In genomic region chr9:28440192-28440795, GRCm38 (mm10) we compare ENCODE assay signal across 14 mouse cellular contexts.
DNase-seq lines count a peak whose midpoint lies in the region; ATAC-seq lines count a peak whose summit lies in the region.
"Had no signal": no experiment of that assay in that cellular context is flagged by ENCODE, and none has a peak within 500 bp of the region (broad histone marks: within the 10 kb centered on the region; RNA-seq: fewer than 3 reads in every experiment).

No protein-coding gene starts in this region.

- no peak overlapping the region for H3K4me3 ChIP-seq in forebrain, embryonic 15.5 days
- H3K4me3 ChIP-seq: liver, embryonic 12.5 days had no signal

- H3K27me3 ChIP-seq in forebrain, embryonic 15.5 days: no peaks in the 10 kb centered on the region
- H3K27me3 ChIP-seq: liver, embryonic 12.5 days had no signal

- peak; percentile 56 for ATAC-seq in forebrain, embryonic 15.5 days (replicated peaks)
- ATAC-seq: intestine, postnatal 0 days; liver, embryonic 12.5 days had no signal

- H3K4me1 ChIP-seq in forebrain, embryonic 15.5 days: peaks cover 32% of the 10 kb centered on the region
- H3K4me1 ChIP-seq: liver, embryonic 12.5 days had no signal

- H3K4me2 ChIP-seq in forebrain, embryonic 15.5 days (replicated peaks): 0 out of 2 replicates have a peak overlapping the region, but pooled peaks have one; percentile 1
- H3K4me2 ChIP-seq: liver, embryonic 12.5 days had no signal

- WGBS in forebrain, embryonic 15.5 days: 12% methylated on average over 3 of the region's 3 CpGs

- H3K36me3 ChIP-seq in forebrain, embryonic 15.5 days: no peaks in the 10 kb centered on the region
- H3K36me3 ChIP-seq: liver, embryonic 12.5 days had no signal

- H3K9ac ChIP-seq in forebrain, embryonic 15.5 days (replicated peaks): no peak overlapping the region
- H3K9ac ChIP-seq: liver, embryonic 12.5 days had no signal

- no peaks in the 10 kb centered on the region for H3K9me3 ChIP-seq in forebrain, embryonic 15.5 days
- H3K9me3 ChIP-seq: liver, embryonic 12.5 days had no signal

- peak; percentile 6 for DNase-seq in heart, postnatal 4 days
- no peak for DNase-seq in heart, adult 9 months (ENCODE audit: low spot score in 2 of 2)
- DNase-seq in retina, postnatal 1 day: peak; percentile 40
- no peak for DNase-seq in retina, embryonic 14.5 days (ENCODE audit: low spot score)
- no peak for DNase-seq in spleen, adult 12 weeks (ENCODE audit: low spot score)
- DNase-seq in layer of hippocampus, adult 8-10 months (ENCODE audit: low spot score in 2 of 2): no peak
- DNase-seq in ovary, postnatal 36 days (ENCODE audit: low spot score): no peak
- DNase-seq: adrenal gland, postnatal 14 days; heart, adult 18-20 months; lung, postnatal 10 days; spleen, adult 18-20 months had no signal

- peak overlapping the region; percentile 47; the same call in 1 of the 2 replicates for H3K27ac ChIP-seq in forebrain, embryonic 15.5 days (replicated peaks)
- H3K27ac ChIP-seq: liver, embryonic 12.5 days had no signal

Comparison
In these comparisons a context has a peak if more than half of its experiments do, and no peak if none do; other contexts are left out.
1. DNase-seq: peak in heart, postnatal 4 days (single experiment) and retina, postnatal 1 day (single experiment); none in heart, adult 9 months (0 of 2), retina, embryonic 14.5 days (single experiment), spleen, adult 12 weeks (single experiment), layer of hippocampus, adult 8-10 months (0 of 2) and ovary, postnatal 36 days (single experiment).